Mouse (Mus musculus) stomach, embryonic 14.5 days (tissue): Measurements from ENCODE around the gene Nxpe3. TPM values are rescaled to one million over a fixed set of nuclear protein-coding genes. Genes with fewer than 3 reads are reported as not detected.

ENCODE experiments used
- ATAC-seq: fragments of 200-750 bp; cut with Nextera tagmentation; 2 replicates; pipeline ENCODE4 v1.8.0; 2017; ENCODE audit warnings: low read depth, moderate TSS enrichment; ENCODE audit not compliant: insufficient number of reproducible peaks, insufficient read depth, low FRiP score
- H3K27ac ChIP-seq: fragments of 300-500 bp; sonication (generic); 2 replicates; pipeline ENCODE4 v1.5.1; 2014; ENCODE audit warnings: mild to moderate bottlenecking, low read length, moderate library complexity, mixed read lengths
- H3K27me3 ChIP-seq: fragments of 300-500 bp; sonication (generic); 2 replicates; pipeline ENCODE4 v1.6.1; 2014; ENCODE audit warnings: low read length, control low read depth, mixed read lengths; ENCODE audit not compliant: control insufficient read depth, insufficient read depth
- H3K36me3 ChIP-seq: fragments of 300-500 bp; sonication (generic); 2 replicates; pipeline ENCODE4 v1.6.1; 2014; ENCODE audit warnings: mild to moderate bottlenecking, control low read depth, low read length, moderate library complexity, mixed read lengths; ENCODE audit not compliant: control insufficient read depth, insufficient read depth
- H3K4me1 ChIP-seq: fragments of 300-500 bp; sonication (generic); 2 replicates; pipeline ENCODE4 v1.6.1; 2014; ENCODE audit warnings: low read length, control low read depth, mixed read lengths; ENCODE audit not compliant: control insufficient read depth, insufficient read depth
- H3K4me2 ChIP-seq: fragments of 300-500 bp; sonication (generic); replicated peaks from 2 replicates; pipeline ENCODE4 v1.6.1; 2014; ENCODE audit warnings: low read depth, low read length, control low read depth
- H3K4me3 ChIP-seq: fragments of 300-500 bp; sonication (generic); 2 replicates; pipeline ENCODE4 v1.5.1; 2014; ENCODE audit warnings: low read depth, low read length, control low read depth
- H3K9ac ChIP-seq: fragments of 300-500 bp; sonication (generic); replicated peaks from 2 replicates; pipeline ENCODE4 v1.6.1; 2014; ENCODE audit warnings: low read depth, mild to moderate bottlenecking, control low read depth, low read length, moderate library complexity, mixed read lengths
- H3K9me3 ChIP-seq: fragments of 300-500 bp; sonication (generic); 2 replicates; pipeline ENCODE4 v1.6.1; 2016; ENCODE audit warnings: low read depth, low read length, control low read depth; ENCODE audit not compliant: control insufficient read depth
- WGBS: fragments of 180-500 bp; shearing (Covaris S2); extraction: QIAGEN DNeasy Blood & Tissue Kit; methylation state at CpG from one replicate; pipeline ENCODE4 v1.1.7; 2014; 5-methylcytosine and 5-hydroxymethylcytosine counted together
- polyA plus RNA-seq: library from polyadenylated mRNA; unstranded; fragments of >200 nt; fragmentation: Nextera tagmentation; extraction: Ambion mirVana; gene quantifications from 2 replicates; pipeline ENCODE4 v1.2.1, GENCODE M21; 2014

The Nxpe3 gene
- polyA plus RNA-seq, 1 experiment from 2014 or later: 0.52 TPM

DNA sequence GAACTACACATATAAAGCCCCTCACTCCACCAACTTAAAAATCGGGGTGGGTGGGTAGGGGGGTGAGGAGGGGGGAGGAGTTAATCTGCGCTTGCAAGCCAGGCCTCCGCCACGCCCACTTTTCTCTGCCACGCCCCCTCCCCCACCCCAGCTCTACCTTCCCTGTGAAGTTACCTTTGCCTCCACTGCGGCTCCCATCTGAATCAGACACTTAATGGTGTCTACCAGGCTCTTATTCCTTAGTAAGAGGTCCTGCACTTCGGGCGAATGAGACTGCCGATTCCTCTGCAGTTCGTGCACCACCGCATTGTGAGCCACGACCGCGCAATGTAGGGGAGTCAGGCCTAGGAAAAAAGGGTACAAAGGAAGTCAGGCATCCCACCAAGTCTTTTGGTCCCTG, 79.6 kb downstream of the Nxpe3 start:
- no peak overlapping the region for H3K4me3 ChIP-seq
- H3K27me3 ChIP-seq: no peaks in the 10 kb centered on the region
- WGBS: 84% methylated on average over 14 of the region's 14 CpGs
- H3K9me3 ChIP-seq: no peaks in the 10 kb centered on the region
- peaks cover 3% of the 10 kb centered on the region; the same call in 1 of the 2 replicates for H3K4me1 ChIP-seq
- H3K27ac ChIP-seq: peak overlapping the region; percentile 4; the same call in 1 of the 2 replicates
- ATAC-seq: no peak
- H3K4me2 ChIP-seq: no peak overlapping the region
- peaks cover 60% of the 10 kb centered on the region for H3K36me3 ChIP-seq
- H3K9ac ChIP-seq: no peak overlapping the region

DNA sequence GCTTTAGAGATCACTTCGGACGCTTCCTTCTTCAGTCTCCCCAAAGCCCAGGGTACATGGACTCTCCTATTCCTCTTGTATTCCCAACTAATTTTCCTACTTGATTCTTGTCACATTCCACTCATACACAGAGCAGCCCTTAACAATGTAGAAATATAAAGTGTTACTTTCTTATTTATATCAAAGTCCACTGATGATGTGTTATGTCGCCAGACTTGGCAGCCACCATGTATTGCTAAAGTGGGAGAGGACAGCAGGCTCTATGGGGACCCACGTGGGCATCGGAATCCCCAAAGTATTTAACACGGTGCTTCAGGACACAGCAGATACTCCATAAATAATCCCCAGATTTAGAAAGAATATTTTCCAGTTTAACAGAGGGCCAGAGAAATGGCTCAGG, 80.4 kb downstream of the Nxpe3 start:
- H3K27me3 ChIP-seq: no peaks in the 10 kb centered on the region
- peaks cover 64% of the 10 kb centered on the region for H3K36me3 ChIP-seq
- no peak for ATAC-seq
- H3K27ac ChIP-seq: no peak overlapping the region
- no peak overlapping the region for H3K4me3 ChIP-seq
- WGBS: 98% methylated on average over 6 of the region's 6 CpGs
- H3K9me3 ChIP-seq: no peaks in the 10 kb centered on the region
- H3K4me1 ChIP-seq: peaks cover 3% of the 10 kb centered on the region; the same call in 1 of the 2 replicates
- no peak overlapping the region for H3K4me2 ChIP-seq
- H3K9ac ChIP-seq: no peak overlapping the region

DNA sequence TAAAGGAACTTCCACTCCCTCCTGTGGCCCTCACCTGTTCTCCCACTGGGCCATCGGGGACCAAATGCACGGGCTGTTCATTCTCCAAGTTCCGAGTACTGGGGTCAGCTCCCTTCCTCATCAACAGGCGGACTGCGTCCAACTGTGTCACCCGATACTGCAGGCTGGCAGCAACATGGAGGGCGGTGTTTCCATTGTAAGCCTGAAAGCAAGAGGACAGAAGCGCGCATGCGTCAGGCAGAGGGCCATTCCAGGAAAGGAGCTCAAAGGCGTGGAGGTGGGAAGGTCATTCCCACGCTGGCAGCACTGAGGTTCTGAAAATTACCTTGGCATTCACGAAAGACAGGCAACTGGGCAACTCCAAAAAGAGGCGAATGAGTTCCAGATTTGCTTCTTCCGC, 81.2 kb downstream of the Nxpe3 start:
- Histone ChIP-seq H3K36me3 (peaks cover 64% of the 10 kb centered on the region), H3K27me3 (no peaks in the 10 kb centered on the region), H3K9me3 (no peaks in the 10 kb centered on the region), H3K4me2 (no peak overlapping the region), H3K4me3 (no peak overlapping the region), H3K4me1 (no peaks in the 10 kb centered on the region; the same call in 1 of the 2 replicates), H3K27ac (no peak overlapping the region), H3K9ac (no peak overlapping the region)
- 88% methylated on average over 15 of the region's 15 CpGs for WGBS
- ATAC-seq: no peak

DNA sequence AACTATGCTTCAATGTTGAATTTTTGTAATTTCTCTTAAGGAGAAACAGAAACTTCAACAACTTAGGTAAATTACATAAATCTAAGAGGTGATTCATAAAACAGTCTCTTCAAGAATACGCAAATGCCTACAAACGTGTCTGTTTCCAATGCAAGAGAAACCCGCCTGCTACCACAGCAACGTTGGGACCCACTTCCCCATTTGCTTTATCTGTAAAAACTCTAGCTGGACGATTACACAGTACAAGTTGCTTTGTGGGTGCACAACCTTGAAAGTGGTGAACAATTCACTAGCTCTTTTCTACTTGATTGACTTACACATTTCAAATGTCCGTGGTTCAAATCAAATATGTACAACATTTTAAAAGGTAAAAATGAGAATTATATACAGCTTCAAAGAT, 83.3 kb downstream of the Nxpe3 start:
- Histone ChIP-seq H3K9me3 (no peaks in the 10 kb centered on the region), H3K9ac (no peak overlapping the region), H3K27ac (no peak overlapping the region), H3K4me3 (no peak overlapping the region), H3K4me1 (no peaks in the 10 kb centered on the region), H3K4me2 (no peak overlapping the region), H3K36me3 (peaks cover 53% of the 10 kb centered on the region), H3K27me3 (no peaks in the 10 kb centered on the region)
- ATAC-seq: no peak
- WGBS: 89% methylated on average over 6 of the region's 6 CpGs

DNA sequence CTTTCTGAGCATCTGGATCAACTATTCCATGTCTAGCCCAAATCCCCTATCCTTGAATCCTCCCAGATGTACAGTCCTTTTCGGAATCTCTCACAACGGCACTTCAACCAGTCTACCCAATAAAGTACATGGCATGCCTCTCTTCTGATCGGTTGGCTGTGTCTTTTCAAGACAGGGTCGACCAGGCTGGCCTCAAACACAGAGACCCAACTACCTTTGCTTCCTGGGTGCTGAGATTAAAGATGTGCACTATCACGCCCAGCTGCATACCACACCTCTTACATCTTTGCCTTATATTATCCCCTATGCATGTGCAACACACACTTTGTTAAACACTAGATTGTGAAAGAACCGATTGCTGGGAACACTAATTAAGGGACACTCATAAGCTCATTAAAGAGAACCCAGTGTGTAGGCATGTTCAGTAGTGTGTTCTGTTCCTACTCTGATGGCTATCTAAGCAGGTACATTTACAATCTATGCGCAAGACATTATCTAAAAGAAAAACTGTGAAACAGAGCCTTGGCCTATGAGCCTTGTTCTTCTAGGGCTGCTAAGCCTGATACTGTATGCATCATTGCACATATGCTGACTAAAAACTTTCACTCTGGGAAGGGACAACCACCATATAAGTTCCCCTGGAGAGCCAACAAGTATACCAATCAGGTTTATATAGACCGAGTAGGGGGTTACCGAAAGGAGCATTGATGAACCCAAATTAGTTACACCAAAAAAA, 85.1 kb downstream of the Nxpe3 start:
- WGBS: 94% methylated on average over 9 of the region's 9 CpGs
- Histone ChIP-seq H3K27ac (no peak overlapping the region), H3K27me3 (no peaks in the 10 kb centered on the region), H3K9me3 (no peaks in the 10 kb centered on the region), H3K36me3 (peaks cover 37% of the 10 kb centered on the region), H3K4me1 (no peaks in the 10 kb centered on the region), H3K4me2 (no peak overlapping the region), H3K4me3 (no peak overlapping the region), H3K9ac (no peak overlapping the region)
- no peak for ATAC-seq

DNA sequence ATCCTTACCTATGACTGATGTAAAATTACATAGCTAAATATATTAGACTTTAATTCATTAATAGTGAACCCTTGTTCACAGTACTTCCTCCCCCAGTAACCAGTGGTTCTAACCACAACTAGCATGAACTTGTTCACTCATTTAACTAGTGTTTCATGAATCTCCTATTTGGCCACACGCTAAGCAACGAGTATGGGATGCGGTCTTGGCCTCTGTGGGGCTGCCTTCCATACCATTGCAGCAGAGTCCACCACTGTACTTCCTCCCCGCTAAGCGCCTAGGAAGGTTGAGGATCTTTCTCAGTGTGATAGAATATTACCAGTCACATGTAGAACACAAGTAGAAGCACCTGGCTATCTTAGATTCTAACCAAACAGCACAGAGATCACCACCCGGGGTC, 85.7 kb downstream of the Nxpe3 start:
- Histone ChIP-seq H3K4me2 (no peak overlapping the region), H3K4me3 (no peak overlapping the region), H3K4me1 (no peaks in the 10 kb centered on the region), H3K36me3 (peaks cover 31% of the 10 kb centered on the region), H3K27ac (no peak overlapping the region), H3K9ac (no peak overlapping the region), H3K27me3 (no peaks in the 10 kb centered on the region), H3K9me3 (no peaks in the 10 kb centered on the region)
- no peak for ATAC-seq
- WGBS: 97% methylated on average over 6 of the region's 6 CpGs

DNA sequence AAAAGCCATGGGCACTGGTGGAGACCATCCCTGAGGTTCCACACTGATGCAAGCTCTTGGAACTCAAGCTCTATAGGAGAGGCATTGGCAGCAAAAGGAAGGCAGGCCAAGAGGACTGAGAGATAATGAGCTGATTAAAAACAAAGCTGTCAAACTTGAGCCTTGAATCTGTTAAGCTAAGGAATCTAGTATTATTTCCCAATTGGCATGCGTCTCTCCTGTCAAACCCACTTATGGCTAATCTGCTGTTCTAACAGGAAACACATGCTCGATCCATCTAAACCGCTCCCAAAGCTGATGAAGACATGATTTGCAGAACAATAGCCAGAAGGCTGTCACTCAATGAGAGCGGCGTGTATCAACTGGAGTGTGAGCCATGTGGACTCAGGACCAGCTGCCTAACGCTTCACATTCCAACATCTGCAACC, 87.6 kb downstream of the Nxpe3 start:
- H3K27me3 ChIP-seq: no peaks in the 10 kb centered on the region
- no peak overlapping the region for H3K27ac ChIP-seq
- no peaks in the 10 kb centered on the region for H3K4me1 ChIP-seq
- H3K4me3 ChIP-seq: no peak overlapping the region
- no peak overlapping the region for H3K4me2 ChIP-seq
- no peak for ATAC-seq
- 72% methylated on average over 6 of the region's 6 CpGs for WGBS
- peaks cover 15% of the 10 kb centered on the region for H3K36me3 ChIP-seq
- H3K9ac ChIP-seq: no peak overlapping the region
- H3K9me3 ChIP-seq: no peaks in the 10 kb centered on the region

DNA sequence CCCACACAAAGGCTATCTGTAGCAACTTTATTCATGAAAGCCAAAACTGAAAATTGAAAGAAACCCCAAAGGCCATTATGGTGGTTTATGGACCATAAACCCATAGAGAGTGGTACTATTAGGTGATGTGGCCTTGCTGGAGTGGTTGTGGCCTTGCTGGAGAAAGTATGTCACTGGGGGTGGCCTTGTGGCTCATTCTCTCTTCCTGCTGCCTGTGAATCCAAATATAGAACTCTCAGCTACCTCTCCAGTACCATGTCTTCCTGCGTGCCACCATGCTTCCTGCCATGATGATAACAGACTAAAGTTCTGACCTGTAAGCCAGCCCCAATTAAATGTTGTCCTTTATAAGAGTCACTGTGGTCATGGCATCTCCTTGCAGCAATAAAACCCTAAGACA, 90.3 kb downstream of the Nxpe3 start:
- ATAC-seq: no peak
- no peaks in the 10 kb centered on the region for H3K27me3 ChIP-seq
- no peaks in the 10 kb centered on the region for H3K36me3 ChIP-seq
- no peak overlapping the region for H3K4me2 ChIP-seq
- no peaks in the 10 kb centered on the region for H3K4me1 ChIP-seq
- no peaks in the 10 kb centered on the region for H3K9me3 ChIP-seq
- no peak overlapping the region for H3K9ac ChIP-seq
- H3K4me3 ChIP-seq: no peak overlapping the region
- 100% methylated on average over 1 of the region's 1 CpGs for WGBS
- H3K27ac ChIP-seq: no peak overlapping the region

DNA sequence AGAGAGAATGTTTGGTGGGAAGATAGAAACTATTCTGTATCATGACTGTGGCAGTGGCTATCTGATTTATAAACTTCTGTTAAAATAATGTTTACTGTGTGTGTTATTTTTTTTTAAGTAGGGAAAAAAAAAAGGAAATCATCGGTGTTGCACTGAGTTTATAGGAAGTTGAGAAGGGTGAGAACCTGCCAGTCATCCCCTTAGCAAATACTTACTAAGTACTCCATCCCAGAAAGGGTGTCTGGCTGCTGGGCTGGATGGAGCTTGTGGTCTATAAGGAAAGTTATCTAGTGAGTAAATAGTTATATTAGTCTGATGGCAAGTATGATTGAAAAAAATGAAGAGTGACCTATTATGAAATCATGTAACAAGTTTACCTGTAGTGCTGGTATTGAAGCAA, 93.5 kb downstream of the Nxpe3 start:
- H3K4me2 ChIP-seq: no peak overlapping the region
- WGBS: 64% methylated on average over 1 of the region's 1 CpGs
- H3K9ac ChIP-seq: no peak overlapping the region
- no peaks in the 10 kb centered on the region for H3K36me3 ChIP-seq
- no peaks in the 10 kb centered on the region for H3K9me3 ChIP-seq
- no peak for ATAC-seq
- no peaks in the 10 kb centered on the region for H3K27me3 ChIP-seq
- no peak overlapping the region for H3K27ac ChIP-seq
- H3K4me3 ChIP-seq: no peak overlapping the region
- H3K4me1 ChIP-seq: no peaks in the 10 kb centered on the region
